Mouse (Mus musculus) thymus, postnatal 14 days (tissue): ENCODE data around the gene Chd2.
"Not testable (repeated sequence)": the region's sequence is repeated elsewhere in the genome, so short reads cannot be mapped to it uniquely, and the experiment has no call there.

Experiments
- DNase-seq: peaks from one replicate; pipeline ENCODE4 v3.0.0; 2021

Chd2 gene

GRCm38 (mm10) chr7:73541412-73542130 lies at the start of gene Chd2:
Gene Chd2, minus strand, starts transcription at chr7:73541830.
- peak; percentile 80 for DNase-seq

GRCm38 (mm10) chr7:73590757-73591156 lies 49.1 kb upstream of the Chd2 start:
- DNase-seq: no peak

- DNase-seq: peak; percentile 64
These were observed 47.7 kb upstream of the Chd2 start for GRCm38 (mm10) chr7:73589208-73589771.

- DNase-seq: no peak
These were observed 46.8 kb upstream of the Chd2 start for GRCm38 (mm10) chr7:73588351-73588906.

GRCm38 (mm10) chr7:73586717-73587116 lies 45.1 kb upstream of the Chd2 start:
- DNase-seq: no peak

GRCm38 (mm10) chr7:73586206-73586605 lies 44.6 kb upstream of the Chd2 start:
- DNase-seq: no peak

- peak; percentile 48 for DNase-seq
These were observed 43.7 kb upstream of the Chd2 start for GRCm38 (mm10) chr7:73585114-73586032.

GRCm38 (mm10) chr7:73584009-73584995 lies 42.7 kb upstream of the Chd2 start:
- DNase-seq: peak; percentile 59

- peak; percentile 36 for DNase-seq
These were observed 41.8 kb upstream of the Chd2 start for GRCm38 (mm10) chr7:73583400-73583799.

- no peak for DNase-seq
These were observed 40.3 kb upstream of the Chd2 start for GRCm38 (mm10) chr7:73581836-73582375.

- no peak for DNase-seq
These were observed 37.6 kb upstream of the Chd2 start for GRCm38 (mm10) chr7:73579072-73579731.

GRCm38 (mm10) chr7:73577888-73578421 lies 36.3 kb upstream of the Chd2 start:
- peak; percentile 26 for DNase-seq

GRCm38 (mm10) chr7:73576101-73576936 lies 34.7 kb upstream of the Chd2 start:
- no peak for DNase-seq

- DNase-seq: no peak
These were observed 33.6 kb upstream of the Chd2 start for GRCm38 (mm10) chr7:73575257-73575656.

- DNase-seq: not testable (repeated sequence)
These were observed 33.0 kb upstream of the Chd2 start for GRCm38 (mm10) chr7:73574673-73575072.

GRCm38 (mm10) chr7:73572571-73572970 lies 30.9 kb upstream of the Chd2 start:
- peak; percentile 55 for DNase-seq

- DNase-seq: no peak
These were observed 27.3 kb upstream of the Chd2 start for GRCm38 (mm10) chr7:73568801-73569403.

GRCm38 (mm10) chr7:73567754-73568161 lies 26.1 kb upstream of the Chd2 start:
- no peak for DNase-seq

GRCm38 (mm10) chr7:73564131-73564530 lies 22.5 kb upstream of the Chd2 start:
- no peak for DNase-seq
